ENCODE assay signal across 9 mouse cellular contexts in genomic region chr6:30736372-30736762, GRCm38 (mm10). TPM values are rescaled to one million over a fixed set of nuclear protein-coding genes. Genes with fewer than 3 reads are reported as not detected.
DNase-seq lines count a peak whose midpoint lies in the region; ATAC-seq and TF ChIP-seq lines count a peak whose summit lies in the region.
"Had no signal": no experiment of that assay in that cellular context is flagged by ENCODE, and none has a peak within 500 bp of the region (broad histone marks: within the 10 kb centered on the region; RNA-seq: fewer than 3 reads in every experiment).

No protein-coding gene starts in this region.

- H3K9me3 ChIP-seq in heart, embryonic 13.5 days = peaks cover 58% of the 10 kb centered on the region
- H3K9me3 ChIP-seq in embryonic facial prominence, embryonic 10.5 days = peaks cover 61% of the 10 kb centered on the region
- H3K9me3 ChIP-seq in midbrain, embryonic 15.5 days = no peaks in the 10 kb centered on the region

- H3K27ac ChIP-seq in heart, embryonic 13.5 days (replicated peaks) = peak overlapping the region; percentile 85
- H3K27ac ChIP-seq in embryonic facial prominence, embryonic 10.5 days (replicated peaks) = peak overlapping the region; percentile 93
- H3K27ac ChIP-seq in midbrain, embryonic 15.5 days = peak overlapping the region; percentile 92
- no peak overlapping the region for H3K27ac ChIP-seq in thymus, adult 2 months (ENCODE audit: control insufficient read depth, insufficient read depth, low read length)

- H3K4me2 ChIP-seq in heart, embryonic 13.5 days = peak overlapping the region; percentile 79
- peak overlapping the region; percentile 51 for H3K4me2 ChIP-seq in midbrain, embryonic 15.5 days

- peak overlapping the region; percentile 69 for H3K4me3 ChIP-seq in heart, embryonic 13.5 days
- H3K4me3 ChIP-seq in embryonic facial prominence, embryonic 10.5 days = peak overlapping the region; percentile 64
- H3K4me3 ChIP-seq in midbrain, embryonic 15.5 days = 0 out of 2 replicates have a peak overlapping the region, but pooled peaks have one; percentile 67
- no peak overlapping the region for H3K4me3 ChIP-seq in thymus, adult 2 months (ENCODE audit: control insufficient read depth, insufficient read depth, low read length)

- 0 out of 2 replicates have a peak overlapping the region, but pooled peaks have one; percentile 50 for H3K9ac ChIP-seq in heart, embryonic 13.5 days
- no peak overlapping the region for H3K9ac ChIP-seq in midbrain, embryonic 15.5 days

- DNase-seq in heart, postnatal 36 days = no peak
- peak; percentile 76 for DNase-seq in embryonic facial prominence, embryonic 10.5 days (ENCODE audit: low spot score)
- peak; percentile 31 for DNase-seq in induced T-regulatory cell, adult 2 months (ENCODE audit: low read depth)
- no peak for DNase-seq in thymus, adult 2 months
- DNase-seq in layer of hippocampus, postnatal 25 days (ENCODE audit: extremely low spot score in 1 of 2, low spot score in 1 of 2) = no peak

- no peak for TF ChIP-seq CTCF in thymus, adult 2 months (IDR thresholded peaks at IDR 0.05; ENCODE audit: borderline replicate concordance, control insufficient read depth, extremely low read depth, insufficient read depth, low read length, poor library complexity)

- WGBS in heart, embryonic 13.5 days = 48% methylated on average over 13 of the region's 13 CpGs
- WGBS in embryonic facial prominence, embryonic 10.5 days = 50% methylated on average over 13 of the region's 13 CpGs
- WGBS in midbrain, embryonic 15.5 days = 57% methylated on average over 13 of the region's 13 CpGs
- 39% methylated on average over 13 of the region's 13 CpGs for WGBS in thymus, adult 2 months

- ATAC-seq in heart, embryonic 13.5 days (ENCODE audit: extremely low read depth, insufficient number of reproducible peaks, low FRiP score, low TSS enrichment) = no peak
- ATAC-seq in midbrain, embryonic 15.5 days (replicated peaks) = no peak
- no peak for ATAC-seq in granulocyte monocyte progenitor cell, adult 5-6 weeks (replicated peaks; ENCODE audit: poor library complexity, severe bottlenecking)

- intact Hi-C loops in heart, postnatal 36 days (cut with DNase I) = no loop called here

- peaks cover 30% of the 10 kb centered on the region for H3K36me3 ChIP-seq in heart, embryonic 13.5 days
- peaks cover 50% of the 10 kb centered on the region for H3K36me3 ChIP-seq in embryonic facial prominence, embryonic 10.5 days (replicated peaks)
- H3K36me3 ChIP-seq in midbrain, embryonic 15.5 days (replicated peaks) = no peaks in the 10 kb centered on the region
- no peaks in the 10 kb centered on the region for H3K36me3 ChIP-seq in thymus, adult 2 months (ENCODE audit: control insufficient read depth, insufficient read depth, low read length)

- peaks cover 19% of the 10 kb centered on the region for H3K4me1 ChIP-seq in heart, embryonic 13.5 days
- H3K4me1 ChIP-seq in embryonic facial prominence, embryonic 10.5 days = peaks cover 57% of the 10 kb centered on the region
- peaks cover 27% of the 10 kb centered on the region for H3K4me1 ChIP-seq in midbrain, embryonic 15.5 days
- no peaks in the 10 kb centered on the region; the same call in 1 of the 2 replicates for H3K4me1 ChIP-seq in thymus, adult 2 months (replicated peaks; ENCODE audit: control insufficient read depth, insufficient read depth, low read length)

- no peak for TF ChIP-seq POLR2A in thymus, adult 2 months (IDR thresholded peaks at IDR 0.05; ENCODE audit: control insufficient read depth, extremely low read depth, insufficient read depth, low read length, poor library complexity)

- no peaks in the 10 kb centered on the region for H3K27me3 ChIP-seq in heart, embryonic 13.5 days (replicated peaks)
- no peaks in the 10 kb centered on the region for H3K27me3 ChIP-seq in embryonic facial prominence, embryonic 10.5 days (replicated peaks; ENCODE audit: low read depth, poor library complexity, severe bottlenecking)
- H3K27me3 ChIP-seq in midbrain, embryonic 15.5 days (replicated peaks) = no peaks in the 10 kb centered on the region
- peaks cover 11% of the 10 kb centered on the region; the same call in 1 of the 2 replicates for H3K27me3 ChIP-seq in thymus, adult 2 months (ENCODE audit: control insufficient read depth, insufficient read depth, low read length)
- H3K27me3 ChIP-seq: CH12.LX had no signal

RNA-seq across cellular contexts. Expression of gene Mest, which starts 13.0 kb away (rescaled TPM):
- polyA plus RNA-seq in heart, embryonic 13.5 days (2015; fragmentation: Nextera tagmentation; extraction: Ambion mirVana) = 2,537 and 2,584 TPM in 2 replicates
- 10 to 100 TPM; 12.0 to 15.5 TPM for total RNA-seq in heart, postnatal 36 days (2021)
- 1,878 and 2,201 TPM in 2 replicates for polyA plus RNA-seq in embryonic facial prominence, embryonic 10.5 days (2016; fragmentation: Nextera tagmentation; extraction: Ambion mirVana)
- polyA plus RNA-seq in midbrain, embryonic 15.5 days (2015; fragmentation: Nextera tagmentation; extraction: Ambion mirVana) = 344 and 374 TPM in 2 replicates
- not detected in 2 replicates for total RNA-seq in granulocyte monocyte progenitor cell, adult 5-6 weeks (2014; fragmentation: Nextera tagmentation)
- total RNA-seq in granulocyte monocyte progenitor cell, adult 5-6 weeks (2017) = 0.09 TPM in 1 of 2 replicates, not detected in the other
- 7.2 and 13.3 TPM in 2 replicates for polyA plus RNA-seq in thymus, adult 2 months (2012; rRNA removed)
- 10 to 100 TPM; 49.8 to 50.2 TPM for total RNA-seq in layer of hippocampus, postnatal 25 days (2021)

RNA-seq across cellular contexts. Expression of gene Cep41, which starts 42.8 kb away (rescaled TPM):
- polyA plus RNA-seq in heart, embryonic 13.5 days (2015; fragmentation: Nextera tagmentation; extraction: Ambion mirVana) = 11.0 and 12.2 TPM in 2 replicates
- total RNA-seq in heart, postnatal 36 days (2021) = 1 to 10 TPM; 2.5 to 2.7 TPM
- 17.7 and 17.9 TPM in 2 replicates for polyA plus RNA-seq in embryonic facial prominence, embryonic 10.5 days (2016; fragmentation: Nextera tagmentation; extraction: Ambion mirVana)
- 13.6 and 14.0 TPM in 2 replicates for polyA plus RNA-seq in midbrain, embryonic 15.5 days (2015; fragmentation: Nextera tagmentation; extraction: Ambion mirVana)
- 3.4 and 3.7 TPM in 2 replicates for total RNA-seq in granulocyte monocyte progenitor cell, adult 5-6 weeks (2014; fragmentation: Nextera tagmentation)
- total RNA-seq in granulocyte monocyte progenitor cell, adult 5-6 weeks (2017) = 3.2 and 6.1 TPM in 2 replicates
- polyA plus RNA-seq in thymus, adult 2 months (2012; rRNA removed) = 6.6 TPM in 2 replicates
- total RNA-seq in layer of hippocampus, postnatal 25 days (2021) = 1 to 10 TPM; 5.5 to 7.2 TPM

Comparison
In these comparisons a context has a peak if more than half of its experiments do, and no peak if none do; other contexts are left out.
1. DNase-seq: peak in embryonic facial prominence, embryonic 10.5 days (single experiment) and induced T-regulatory cell, adult 2 months (single experiment); none in heart, postnatal 36 days (0 of 2), thymus, adult 2 months (single experiment) and layer of hippocampus, postnatal 25 days (0 of 2).
2. RNA of gene Mest, which starts 13.0 kb away (polyA plus RNA-seq): 2,537 to 2,584 TPM in heart, embryonic 13.5 days, 1,878 to 2,201 TPM in embryonic facial prominence, embryonic 10.5 days and 344 to 374 TPM in midbrain, embryonic 15.5 days; 7.2 to 13.3 TPM in thymus, adult 2 months; every median in the first group is over 10 times any median in the second.